Mouse (Mus musculus) left cerebral cortex, adult 2 months (tissue): ENCODE data around the gene Gm45062. TPM values are rescaled to one million over a fixed set of nuclear protein-coding genes. Genes with fewer than 3 reads are reported as not detected.
A peak's percentile ranks its signal among the peaks of the same experiment; 100 is the strongest.

Source experiments
- DNase-seq, 2 experiments: peaks; one replicate each; pipeline ENCODE4 v3.0.0; 2021 to 2022; ENCODE audit warnings: low spot score in 2 of 2, mixed read lengths in 1 of 2; ENCODE audit errors: extremely low spot score in 1 of 2
- H3K27ac ChIP-seq: fragments of 200-600 bp; 2 replicates; pipeline ENCODE4 v1.8.1; 2022
- H3K4me3 ChIP-seq: fragments of 200-600 bp; 2 replicates; pipeline ENCODE4 v1.8.1; 2022
- CTCF ChIP-seq: fragments of 200-600 bp; IDR thresholded peaks from 2 replicates; pipeline ENCODE4 v1.8.1; 2022; ENCODE audit warnings: antibody characterized with exemption, mild to moderate bottlenecking, moderate library complexity
- intact Hi-C: fragments of 180-260 bp; cut with DNase I; formaldehyde crosslinking; loops from one replicate; pipeline ENCODE4 v1.15.1; 2025
- total RNA-seq, 2 experiments: library from RNA; stranded (reverse); gene quantifications; 2 replicates each; pipeline ENCODE4 v1.2.3; 2021

The Gm45062 gene
- total RNA-seq, 2 experiments from 2014 or later = 5.2 to 8.1 TPM

GRCm38 (mm10) chr6:8278426-8279002, 19.3 kb downstream of the Gm45062 start:
- no peak for DNase-seq
- intact Hi-C loops = loop anchor here (5.0 kb wide), 3 partner anchors 234 to 554 kb away; no protein-coding TSS in a partner anchor
- Histone ChIP-seq H3K4me3 (no peak overlapping the region), H3K27ac (no peak overlapping the region)
- peak; percentile 23 for TF ChIP-seq CTCF

- H3K27ac ChIP-seq = no peak overlapping the region
- no peak for TF ChIP-seq CTCF
- intact Hi-C loops = no loop called here
- DNase-seq = no peak
- H3K4me3 ChIP-seq = no peak overlapping the region
These were observed 24.0 kb downstream of the Gm45062 start for GRCm38 (mm10) chr6:8283255-8283654.

- intact Hi-C loops = no loop called here
- no peak for TF ChIP-seq CTCF
- H3K4me3 ChIP-seq = no peak overlapping the region
- no peak for DNase-seq
- H3K27ac ChIP-seq = no peak overlapping the region
These were observed 26.2 kb downstream of the Gm45062 start for GRCm38 (mm10) chr6:8285401-8285960.

GRCm38 (mm10) chr6:8286146-8286545, 26.9 kb downstream of the Gm45062 start:
- no peak for TF ChIP-seq CTCF
- no peak overlapping the region for H3K4me3 ChIP-seq
- intact Hi-C loops = no loop called here
- DNase-seq = no peak
- no peak overlapping the region for H3K27ac ChIP-seq

GRCm38 (mm10) chr6:8288755-8289580, 29.7 kb downstream of the Gm45062 start:
- no peak for TF ChIP-seq CTCF
- Histone ChIP-seq H3K27ac (peak overlapping the region; percentile 77), H3K4me3 (no peak overlapping the region)
- DNase-seq = no peak
- intact Hi-C loops = no loop called here

GRCm38 (mm10) chr6:8294048-8294784, 35.0 kb downstream of the Gm45062 start:
- intact Hi-C loops = loop anchor here (5.0 kb wide), 1 partner anchor 118 kb away; no protein-coding TSS in a partner anchor
- no peak overlapping the region for H3K4me3 ChIP-seq
- TF ChIP-seq CTCF = no peak
- no peak overlapping the region for H3K27ac ChIP-seq
- DNase-seq = no peak

GRCm38 (mm10) chr6:8299066-8299863, 40.0 kb downstream of the Gm45062 start:
- Histone ChIP-seq H3K4me3 (no peak overlapping the region), H3K27ac (no peak overlapping the region; the same call in 1 of the 2 replicates)
- intact Hi-C loops = no loop called here
- TF ChIP-seq CTCF = no peak
- no peak for DNase-seq

GRCm38 (mm10) chr6:8307878-8308775, 48.9 kb downstream of the Gm45062 start:
- no peak for DNase-seq
- intact Hi-C loops = no loop called here
- TF ChIP-seq CTCF = no peak
- Histone ChIP-seq H3K4me3 (no peak overlapping the region), H3K27ac (no peak overlapping the region)

- DNase-seq = no peak
- intact Hi-C loops = no loop called here
- Histone ChIP-seq H3K27ac (no peak overlapping the region), H3K4me3 (no peak overlapping the region)
- no peak for TF ChIP-seq CTCF
These were observed 53.3 kb downstream of the Gm45062 start for GRCm38 (mm10) chr6:8312554-8312953.

GRCm38 (mm10) chr6:8316201-8316600, 57.0 kb downstream of the Gm45062 start:
- Histone ChIP-seq H3K4me3 (no peak overlapping the region), H3K27ac (no peak overlapping the region)
- no peak for TF ChIP-seq CTCF
- intact Hi-C loops = no loop called here
- DNase-seq = no peak
